Mouse (Mus musculus): Measurements from ENCODE around the gene Cd3d. TPM values are rescaled to one million over a fixed set of nuclear protein-coding genes. Genes with fewer than 3 reads are reported as not detected.

Gene Cd3d
- polyA plus RNA-seq, 1 experiment from 2014 or later: not detected

DNA sequence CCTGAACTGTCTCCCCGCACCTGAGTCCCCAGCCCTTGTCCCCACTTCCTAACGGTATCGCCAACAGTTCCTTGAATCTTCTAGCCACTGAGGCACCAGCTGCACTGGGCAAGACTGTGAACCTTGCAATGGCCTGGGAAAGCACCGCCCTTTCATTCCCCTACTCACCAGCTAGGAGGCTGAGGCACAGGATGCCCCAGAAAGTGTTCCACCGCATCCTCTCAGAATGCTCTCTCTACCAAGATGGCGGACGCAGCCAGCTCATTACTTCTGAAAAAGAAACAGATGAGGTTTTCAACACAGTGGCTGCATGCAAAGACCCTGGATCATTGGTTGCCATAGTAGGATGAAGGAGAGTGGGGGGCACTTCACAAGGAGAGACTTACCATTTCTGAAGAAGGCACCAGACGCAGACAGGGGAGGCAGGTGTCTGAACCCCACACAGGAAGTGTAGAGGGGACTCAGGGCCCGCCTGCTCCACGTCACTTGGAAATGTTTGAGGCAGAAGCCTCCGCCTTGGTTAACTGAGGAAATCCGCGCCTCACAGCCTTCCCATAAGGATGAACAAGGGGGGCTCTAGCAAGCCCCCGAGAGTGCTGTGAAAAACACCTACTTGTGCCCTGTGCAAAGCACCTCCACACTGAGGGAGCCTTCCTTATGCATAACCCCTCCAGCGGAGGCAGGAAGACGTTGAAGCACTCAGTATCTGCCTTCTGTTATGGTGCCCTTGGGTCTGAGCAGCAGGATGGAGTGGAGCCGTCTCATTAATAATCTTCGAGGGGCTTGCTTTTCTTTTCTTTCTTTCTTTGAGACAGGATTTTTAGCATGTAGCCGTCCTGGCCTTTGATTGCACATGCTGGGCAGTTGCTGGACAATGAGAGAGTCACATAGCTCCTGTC lies 27.8 kb downstream of the Cd3d start, which contains the start of gene Cd3e:
Gene Cd3e (minus strand): TSS at position 448 of the 899 bp plus-strand sequence.
- Histone ChIP-seq H3K36me3 (replicated peaks; ENCODE audit: control insufficient read depth, insufficient read depth, low read depth, low read length) (no peaks in the 10 kb centered on the region), H3K9ac (replicated peaks; ENCODE audit: low read length) (no peak within 1 kb of the TSS), H3K4me3 (ENCODE audit: low read depth, low read length) (no peak within 1 kb of the TSS), H3K4me2 (ENCODE audit: low read depth, low read length) (no peak within 1 kb of the TSS), H3K27ac (replicated peaks; ENCODE audit: low read depth, low read length) (no peak within 1 kb of the TSS), H3K9me3 (replicated peaks; ENCODE audit: control insufficient read depth, low read length) (no peaks in the 10 kb centered on the region), H3K27me3 (ENCODE audit: control insufficient read depth, insufficient read depth, low read length) (no peaks in the 10 kb centered on the region), H3K4me1 (ENCODE audit: control insufficient read depth, insufficient read depth, low read length) (no peaks in the 10 kb centered on the region)
- no peak for ATAC-seq (replicated peaks; ENCODE audit: insufficient number of reproducible peaks, low FRiP score, low TSS enrichment, low read depth)
- WGBS: 88% methylated on average over 19 of the region's 19 CpGs
- DNase-seq (ENCODE audit: low spot score): no peak

DNA sequence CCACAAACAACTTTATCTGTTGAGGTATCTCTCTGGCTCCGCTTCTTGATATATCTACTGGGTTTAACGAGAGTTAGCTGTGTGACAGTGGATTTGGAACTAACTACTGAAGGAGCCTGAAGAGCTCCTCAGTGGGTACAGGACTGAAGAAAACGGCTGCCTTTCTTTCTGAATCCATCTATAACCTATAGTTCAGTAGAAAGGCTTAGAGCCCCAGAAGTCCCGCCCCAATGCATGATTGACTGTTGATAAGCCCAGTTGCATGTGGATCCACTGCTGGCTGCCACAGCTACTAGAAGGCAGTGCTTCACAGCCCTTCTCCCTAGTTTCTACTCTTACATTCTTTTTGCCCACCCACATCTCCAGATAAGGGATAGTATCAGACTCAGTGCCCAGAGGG lies 28.9 kb downstream of the Cd3d start:
- 78% methylated on average over 4 of the region's 4 CpGs for WGBS
- ATAC-seq (replicated peaks; ENCODE audit: insufficient number of reproducible peaks, low FRiP score, low TSS enrichment, low read depth) (no peak), DNase-seq (ENCODE audit: low spot score) (peak; percentile 2)
- H3K36me3 ChIP-seq (replicated peaks; ENCODE audit: control insufficient read depth, insufficient read depth, low read depth, low read length): no peaks in the 10 kb centered on the region
- H3K4me2 ChIP-seq (ENCODE audit: low read depth, low read length): no peak overlapping the region
- H3K27ac ChIP-seq (replicated peaks; ENCODE audit: low read depth, low read length): no peak overlapping the region
- no peak overlapping the region for H3K9ac ChIP-seq (replicated peaks; ENCODE audit: low read length)
- no peaks in the 10 kb centered on the region for H3K9me3 ChIP-seq (replicated peaks; ENCODE audit: control insufficient read depth, low read length)
- H3K27me3 ChIP-seq (ENCODE audit: control insufficient read depth, insufficient read depth, low read length): no peaks in the 10 kb centered on the region
- H3K4me3 ChIP-seq (ENCODE audit: low read depth, low read length): no peak overlapping the region
- no peaks in the 10 kb centered on the region for H3K4me1 ChIP-seq (ENCODE audit: control insufficient read depth, insufficient read depth, low read length)

DNA sequence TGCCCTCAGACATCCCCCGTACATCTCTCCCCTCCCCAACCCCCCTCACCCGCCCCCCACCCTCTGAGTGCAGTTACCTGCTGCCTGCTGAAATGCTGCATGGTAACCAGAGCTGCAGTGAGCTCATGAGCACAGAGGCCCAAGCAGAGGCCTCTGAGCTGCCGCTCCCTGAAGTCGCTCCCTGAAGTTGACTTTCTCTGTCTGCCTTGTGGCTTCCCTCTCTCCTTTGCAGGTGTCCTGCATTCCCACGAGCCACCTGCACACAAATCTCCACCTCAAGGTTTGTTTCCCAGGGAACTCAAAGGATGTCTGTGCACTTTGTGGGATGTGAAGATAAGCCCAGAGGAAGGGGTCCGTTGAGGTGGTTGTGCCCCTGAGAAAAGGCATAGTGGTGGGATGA lies 29.7 kb downstream of the Cd3d start:
- no peaks in the 10 kb centered on the region for H3K4me1 ChIP-seq (ENCODE audit: control insufficient read depth, insufficient read depth, low read length)
- no peak overlapping the region for H3K27ac ChIP-seq (replicated peaks; ENCODE audit: low read depth, low read length)
- no peak for DNase-seq (ENCODE audit: low spot score)
- WGBS: 52% methylated on average over 6 of the region's 6 CpGs
- no peak overlapping the region for H3K4me2 ChIP-seq (ENCODE audit: low read depth, low read length)
- no peak overlapping the region for H3K9ac ChIP-seq (replicated peaks; ENCODE audit: low read length)
- no peaks in the 10 kb centered on the region for H3K36me3 ChIP-seq (replicated peaks; ENCODE audit: control insufficient read depth, insufficient read depth, low read depth, low read length)
- ATAC-seq (replicated peaks; ENCODE audit: insufficient number of reproducible peaks, low FRiP score, low TSS enrichment, low read depth): no peak
- H3K9me3 ChIP-seq (replicated peaks; ENCODE audit: control insufficient read depth, low read length): no peaks in the 10 kb centered on the region
- H3K4me3 ChIP-seq (ENCODE audit: low read depth, low read length): no peak overlapping the region
- H3K27me3 ChIP-seq (ENCODE audit: control insufficient read depth, insufficient read depth, low read length): no peaks in the 10 kb centered on the region

DNA sequence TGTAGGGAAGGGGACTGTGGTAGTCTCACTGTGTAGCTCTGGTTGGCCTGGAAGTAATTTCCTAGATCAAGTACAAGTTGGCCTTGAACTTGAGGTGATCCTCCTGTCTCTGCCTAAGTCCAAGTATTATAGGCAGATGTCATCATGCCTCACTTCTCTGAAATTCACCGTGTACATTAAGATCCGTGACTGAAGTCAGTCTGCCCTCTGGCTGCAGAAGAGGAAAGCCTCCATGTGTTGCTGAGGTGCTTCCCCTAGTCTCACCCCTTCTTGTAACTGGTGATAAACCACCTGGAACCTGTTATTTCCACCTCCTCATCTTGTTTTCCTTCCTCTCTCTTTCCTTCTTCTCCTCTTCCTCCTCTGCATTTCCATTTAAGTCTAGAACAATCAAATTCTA lies 33.3 kb downstream of the Cd3d start:
- Histone ChIP-seq H3K36me3 (replicated peaks; ENCODE audit: control insufficient read depth, insufficient read depth, low read depth, low read length) (no peaks in the 10 kb centered on the region), H3K4me1 (ENCODE audit: control insufficient read depth, insufficient read depth, low read length) (no peaks in the 10 kb centered on the region), H3K9me3 (replicated peaks; ENCODE audit: control insufficient read depth, low read length) (no peaks in the 10 kb centered on the region), H3K4me2 (ENCODE audit: low read depth, low read length) (no peak overlapping the region), H3K4me3 (ENCODE audit: low read depth, low read length) (no peak overlapping the region), H3K27ac (replicated peaks; ENCODE audit: low read depth, low read length) (no peak overlapping the region), H3K9ac (replicated peaks; ENCODE audit: low read length) (no peak overlapping the region), H3K27me3 (ENCODE audit: control insufficient read depth, insufficient read depth, low read length) (no peaks in the 10 kb centered on the region)
- ATAC-seq (replicated peaks; ENCODE audit: insufficient number of reproducible peaks, low FRiP score, low TSS enrichment, low read depth): no peak
- DNase-seq (ENCODE audit: low spot score): no peak
- 33% methylated on average over 2 of the region's 2 CpGs for WGBS

DNA sequence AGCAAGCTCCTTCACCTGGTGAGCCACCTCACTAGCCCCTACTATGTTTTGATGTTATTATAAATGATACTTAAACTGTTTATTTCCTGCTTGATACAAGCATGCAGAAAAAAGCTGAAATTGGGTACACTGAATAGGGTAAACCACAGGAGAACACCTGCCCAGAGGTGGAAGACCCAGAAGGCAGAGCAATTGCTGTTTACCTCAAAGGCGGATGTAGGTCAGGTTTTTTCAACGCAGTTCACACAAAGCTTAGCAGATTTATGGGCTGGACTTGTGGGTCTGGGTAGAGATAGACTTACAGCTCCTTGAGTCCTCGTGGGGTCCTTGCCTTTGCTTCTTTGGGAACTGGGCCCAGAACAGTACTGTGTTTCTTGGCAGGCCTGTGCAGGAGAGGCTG lies 34.3 kb downstream of the Cd3d start:
- no peaks in the 10 kb centered on the region for H3K9me3 ChIP-seq (replicated peaks; ENCODE audit: control insufficient read depth, low read length)
- ATAC-seq (replicated peaks; ENCODE audit: insufficient number of reproducible peaks, low FRiP score, low TSS enrichment, low read depth) (no peak), DNase-seq (ENCODE audit: low spot score) (no peak)
- H3K4me2 ChIP-seq (ENCODE audit: low read depth, low read length): no peak overlapping the region
- H3K9ac ChIP-seq (replicated peaks; ENCODE audit: low read length): no peak overlapping the region
- WGBS: 62% methylated on average over 3 of the region's 3 CpGs
- no peaks in the 10 kb centered on the region for H3K27me3 ChIP-seq (ENCODE audit: control insufficient read depth, insufficient read depth, low read length)
- H3K27ac ChIP-seq (replicated peaks; ENCODE audit: low read depth, low read length): no peak overlapping the region
- H3K4me3 ChIP-seq (ENCODE audit: low read depth, low read length): no peak overlapping the region
- no peaks in the 10 kb centered on the region for H3K4me1 ChIP-seq (ENCODE audit: control insufficient read depth, insufficient read depth, low read length)
- no peaks in the 10 kb centered on the region for H3K36me3 ChIP-seq (replicated peaks; ENCODE audit: control insufficient read depth, insufficient read depth, low read depth, low read length)

DNA sequence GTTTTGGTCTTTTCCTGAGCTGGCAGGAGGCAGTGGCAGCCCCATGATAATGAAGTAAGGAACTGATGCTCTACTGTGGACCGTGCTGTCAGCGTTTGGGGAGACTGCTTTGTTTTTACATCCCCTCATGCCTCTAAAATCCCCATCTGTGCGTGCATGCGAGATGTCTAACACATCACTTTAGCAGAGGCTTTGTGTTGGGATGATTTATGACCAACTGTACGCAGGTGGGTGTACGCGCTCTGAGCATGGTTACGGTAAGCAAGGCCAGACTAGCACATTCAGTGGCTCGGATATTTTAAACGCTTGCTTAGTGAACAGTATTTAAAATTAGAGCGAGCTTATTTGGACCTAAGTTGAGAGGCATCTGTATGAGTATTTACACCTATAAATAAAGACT lies 36.4 kb downstream of the Cd3d start:
- no peak for DNase-seq (ENCODE audit: low spot score)
- Histone ChIP-seq H3K36me3 (replicated peaks; ENCODE audit: control insufficient read depth, insufficient read depth, low read depth, low read length) (no peaks in the 10 kb centered on the region), H3K9me3 (replicated peaks; ENCODE audit: control insufficient read depth, low read length) (no peaks in the 10 kb centered on the region), H3K27ac (replicated peaks; ENCODE audit: low read depth, low read length) (no peak overlapping the region), H3K4me1 (ENCODE audit: control insufficient read depth, insufficient read depth, low read length) (no peaks in the 10 kb centered on the region), H3K4me2 (ENCODE audit: low read depth, low read length) (no peak overlapping the region), H3K9ac (replicated peaks; ENCODE audit: low read length) (no peak overlapping the region), H3K27me3 (ENCODE audit: control insufficient read depth, insufficient read depth, low read length) (no peaks in the 10 kb centered on the region), H3K4me3 (ENCODE audit: low read depth, low read length) (no peak overlapping the region)
- 90% methylated on average over 11 of the region's 11 CpGs for WGBS
- no peak for ATAC-seq (replicated peaks; ENCODE audit: insufficient number of reproducible peaks, low FRiP score, low TSS enrichment, low read depth)

DNA sequence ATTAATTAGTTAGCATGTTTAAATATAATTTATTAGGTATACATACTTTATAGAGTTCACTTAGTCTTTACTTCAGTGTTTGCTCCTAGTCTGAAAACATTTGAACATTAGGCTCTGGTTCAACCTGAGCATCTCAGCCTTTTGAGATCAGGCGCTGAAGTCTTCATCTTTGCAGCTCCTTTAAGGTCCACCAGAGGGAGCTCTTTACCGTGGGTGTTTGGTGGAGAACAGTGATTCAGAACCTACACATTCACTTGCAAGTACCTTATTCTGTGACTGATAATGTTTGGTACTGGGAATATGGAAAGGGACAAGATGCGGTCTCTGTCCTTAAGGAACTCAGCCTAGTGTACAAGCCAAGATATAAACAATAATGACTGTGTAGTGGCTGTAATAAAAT lies 41.2 kb downstream of the Cd3d start:
- Histone ChIP-seq H3K9ac (replicated peaks; ENCODE audit: low read length) (no peak overlapping the region), H3K9me3 (replicated peaks; ENCODE audit: control insufficient read depth, low read length) (no peaks in the 10 kb centered on the region), H3K4me3 (ENCODE audit: low read depth, low read length) (no peak overlapping the region), H3K27ac (replicated peaks; ENCODE audit: low read depth, low read length) (no peak overlapping the region), H3K4me1 (ENCODE audit: control insufficient read depth, insufficient read depth, low read length) (no peaks in the 10 kb centered on the region), H3K27me3 (ENCODE audit: control insufficient read depth, insufficient read depth, low read length) (no peaks in the 10 kb centered on the region), H3K36me3 (replicated peaks; ENCODE audit: control insufficient read depth, insufficient read depth, low read depth, low read length) (no peaks in the 10 kb centered on the region), H3K4me2 (ENCODE audit: low read depth, low read length) (no peak overlapping the region)
- no peak for ATAC-seq (replicated peaks; ENCODE audit: insufficient number of reproducible peaks, low FRiP score, low TSS enrichment, low read depth)
- peak; percentile 86 for DNase-seq (ENCODE audit: low spot score)
- 9% methylated on average over 3 of the region's 3 CpGs for WGBS

DNA sequence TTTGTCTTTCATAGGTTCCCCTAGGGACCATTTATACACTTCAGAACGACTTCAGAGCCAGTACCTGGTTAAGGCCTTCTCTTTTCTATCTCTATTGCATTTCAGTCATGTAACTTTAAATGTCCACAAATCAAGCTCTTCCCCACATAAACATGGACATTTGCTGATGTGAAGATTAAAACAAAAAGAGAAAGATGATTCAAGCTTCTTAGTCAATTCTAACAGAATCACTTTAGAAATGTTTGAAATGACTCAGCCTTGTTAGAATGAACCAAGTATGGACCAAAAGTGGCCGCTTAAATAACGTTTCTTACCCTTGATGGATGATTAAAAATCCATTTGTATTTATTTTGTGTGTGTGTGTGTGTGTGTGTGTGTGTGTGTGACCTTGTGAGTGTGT lies 42.1 kb downstream of the Cd3d start:
- no peaks in the 10 kb centered on the region for H3K4me1 ChIP-seq (ENCODE audit: control insufficient read depth, insufficient read depth, low read length)
- 61% methylated on average over 3 of the region's 3 CpGs for WGBS
- no peaks in the 10 kb centered on the region for H3K36me3 ChIP-seq (replicated peaks; ENCODE audit: control insufficient read depth, insufficient read depth, low read depth, low read length)
- no peak for ATAC-seq (replicated peaks; ENCODE audit: insufficient number of reproducible peaks, low FRiP score, low TSS enrichment, low read depth)
- H3K4me3 ChIP-seq (ENCODE audit: low read depth, low read length): no peak overlapping the region
- no peaks in the 10 kb centered on the region for H3K9me3 ChIP-seq (replicated peaks; ENCODE audit: control insufficient read depth, low read length)
- no peak overlapping the region for H3K9ac ChIP-seq (replicated peaks; ENCODE audit: low read length)
- no peak overlapping the region for H3K27ac ChIP-seq (replicated peaks; ENCODE audit: low read depth, low read length)
- no peaks in the 10 kb centered on the region for H3K27me3 ChIP-seq (ENCODE audit: control insufficient read depth, insufficient read depth, low read length)
- DNase-seq (ENCODE audit: low spot score): no peak
- no peak overlapping the region for H3K4me2 ChIP-seq (ENCODE audit: low read depth, low read length)
